Mouse (Mus musculus): ENCODE data around the gene Cldnd2. TPM values are rescaled to one million over a fixed set of nuclear protein-coding genes. Genes with fewer than 3 reads are reported as not detected.
"Not testable (repeated sequence)": the region's sequence is repeated elsewhere in the genome, so short reads cannot be mapped to it uniquely, and the experiment has no call there.

Gene Cldnd2
- not detected in 2 replicates for polyA plus RNA-seq (2014; fragmentation: Nextera tagmentation; extraction: Ambion mirVana)

- no peak within 1 kb of the TSS for H3K27ac ChIP-seq (replicated peaks; ENCODE audit: low read depth, low read length)
- H3K9ac ChIP-seq (replicated peaks; ENCODE audit: low read length), result no peak within 1 kb of the TSS
- H3K27me3 ChIP-seq (ENCODE audit: control insufficient read depth, insufficient read depth, low read length), result no peaks in the 10 kb centered on the region
- H3K4me3 ChIP-seq (replicated peaks; ENCODE audit: low read depth, low read length), result no peak within 1 kb of the TSS
- peaks cover 18% of the 10 kb centered on the region for H3K4me1 ChIP-seq (ENCODE audit: control insufficient read depth, insufficient read depth, low read length)
- no peaks in the 10 kb centered on the region for H3K36me3 ChIP-seq (ENCODE audit: control insufficient read depth, insufficient read depth, low read length)
- WGBS, result 84% methylated on average over 6 of the region's 6 CpGs
- no peak for DNase-seq
- no peaks in the 10 kb centered on the region for H3K9me3 ChIP-seq (ENCODE audit: control insufficient read depth, low read length)
- H3K4me2 ChIP-seq (ENCODE audit: low read length), result no peak within 1 kb of the TSS
- ATAC-seq (ENCODE audit: low FRiP score, low TSS enrichment), result no peak
These were observed at the start of gene Cldnd2 for GRCm38 (mm10) chr7:43440482-43440881. Gene Cldnd2 (plus strand): TSS chr7:43440782.

- ATAC-seq (ENCODE audit: low FRiP score, low TSS enrichment), result no peak
- 81% methylated on average over 8 of the region's 8 CpGs for WGBS
- no peaks in the 10 kb centered on the region for H3K27me3 ChIP-seq (ENCODE audit: control insufficient read depth, insufficient read depth, low read length)
These were observed 48.0 kb upstream of the Cldnd2 start for GRCm38 (mm10) chr7:43392349-43393121.

DNA sequence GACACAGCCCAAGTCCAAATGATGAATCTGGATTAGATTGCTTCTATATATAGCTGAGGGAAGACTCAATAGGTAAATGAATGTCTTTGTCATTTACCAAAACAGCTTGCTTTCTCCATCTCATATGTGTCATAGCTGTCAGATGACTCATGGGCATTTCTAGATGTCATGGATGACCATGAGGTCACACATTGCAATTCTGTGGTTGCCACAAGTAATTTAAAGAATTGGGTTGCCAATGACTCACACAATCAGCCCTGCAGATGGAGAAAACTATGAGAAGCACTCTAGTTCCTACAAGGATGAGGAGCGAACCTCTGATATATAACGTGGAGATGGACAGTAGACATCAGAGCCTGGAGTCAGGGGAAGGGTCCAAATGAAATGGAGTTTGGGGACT lies 41.1 kb upstream of the Cldnd2 start:
- no peak for ATAC-seq (ENCODE audit: low FRiP score, low TSS enrichment)
- no peak overlapping the region for H3K9ac ChIP-seq (replicated peaks; ENCODE audit: low read length)
- 94% methylated on average over 2 of the region's 2 CpGs for WGBS
- H3K4me1 ChIP-seq (ENCODE audit: control insufficient read depth, insufficient read depth, low read length), result no peaks in the 10 kb centered on the region
- H3K9me3 ChIP-seq (ENCODE audit: control insufficient read depth, low read length), result no peaks in the 10 kb centered on the region
- H3K4me2 ChIP-seq (ENCODE audit: low read length), result no peak overlapping the region
- no peaks in the 10 kb centered on the region for H3K36me3 ChIP-seq (ENCODE audit: control insufficient read depth, insufficient read depth, low read length)
- no peaks in the 10 kb centered on the region for H3K27me3 ChIP-seq (ENCODE audit: control insufficient read depth, insufficient read depth, low read length)
- H3K4me3 ChIP-seq (replicated peaks; ENCODE audit: low read depth, low read length), result no peak overlapping the region
- no peak for DNase-seq
- H3K27ac ChIP-seq (replicated peaks; ENCODE audit: low read depth, low read length), result no peak overlapping the region

More at GRCm38 (mm10) chr7:43392349-43393121, 48.0 kb upstream of the Cldnd2 start:
- Histone ChIP-seq H3K4me3 (replicated peaks; ENCODE audit: low read depth, low read length) (no peak overlapping the region), H3K36me3 (ENCODE audit: control insufficient read depth, insufficient read depth, low read length) (no peaks in the 10 kb centered on the region), H3K4me1 (ENCODE audit: control insufficient read depth, insufficient read depth, low read length) (no peaks in the 10 kb centered on the region), H3K9ac (replicated peaks; ENCODE audit: low read length) (no peak overlapping the region), H3K9me3 (ENCODE audit: control insufficient read depth, low read length) (no peaks in the 10 kb centered on the region), H3K4me2 (ENCODE audit: low read length) (no peak overlapping the region), H3K27ac (replicated peaks; ENCODE audit: low read depth, low read length) (no peak overlapping the region)
- no peak for DNase-seq

DNA sequence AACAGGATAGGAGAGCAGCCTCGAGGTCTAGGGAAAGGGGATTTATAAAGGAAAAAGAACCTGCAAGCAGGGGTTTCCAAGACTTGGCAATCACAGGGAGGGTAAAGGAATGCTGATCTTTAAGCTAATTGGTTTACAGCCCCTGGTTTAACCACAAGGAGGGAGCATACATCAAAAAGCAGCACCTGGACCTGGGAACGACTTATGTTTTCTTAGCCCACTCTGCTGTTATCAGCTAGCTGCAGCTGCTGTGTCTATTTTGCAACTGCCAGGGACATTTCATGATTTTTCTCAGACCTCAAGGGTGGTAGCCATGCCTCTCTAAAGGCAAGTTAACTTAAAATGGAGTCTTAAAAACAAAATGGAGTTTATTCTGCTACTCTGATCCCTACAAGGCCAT lies 37.9 kb upstream of the Cldnd2 start:
- no peak for ATAC-seq (ENCODE audit: low FRiP score, low TSS enrichment)
- H3K9ac ChIP-seq (replicated peaks; ENCODE audit: low read length), result no peak overlapping the region
- 57% methylated on average over 2 of the region's 2 CpGs for WGBS

DNA sequence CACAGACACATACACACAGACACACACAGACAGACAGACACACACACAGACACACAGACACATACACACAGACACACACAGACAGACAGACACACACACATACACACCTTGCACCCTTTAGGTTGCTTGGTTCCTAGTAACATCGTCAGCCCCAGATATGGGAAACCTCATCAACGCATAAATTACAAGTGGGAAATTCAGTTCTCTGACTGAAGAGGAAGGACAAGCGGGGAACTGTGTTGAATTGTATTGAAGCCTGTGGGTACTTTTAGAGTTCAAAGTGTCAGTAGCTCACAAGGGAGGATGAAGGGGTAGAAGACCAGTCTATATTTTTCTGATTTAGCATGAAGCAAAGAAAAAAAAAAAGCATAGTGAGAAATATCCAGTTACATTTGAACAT lies 33.0 kb upstream of the Cldnd2 start:
- Histone ChIP-seq H3K9ac (replicated peaks; ENCODE audit: low read length) (no peak overlapping the region), H3K4me1 (ENCODE audit: control insufficient read depth, insufficient read depth, low read length) (no peaks in the 10 kb centered on the region), H3K27me3 (ENCODE audit: control insufficient read depth, insufficient read depth, low read length) (no peaks in the 10 kb centered on the region), H3K36me3 (ENCODE audit: control insufficient read depth, insufficient read depth, low read length) (no peaks in the 10 kb centered on the region), H3K27ac (replicated peaks; ENCODE audit: low read depth, low read length) (no peak overlapping the region), H3K9me3 (ENCODE audit: control insufficient read depth, low read length) (no peaks in the 10 kb centered on the region), H3K4me3 (replicated peaks; ENCODE audit: low read depth, low read length) (no peak overlapping the region), H3K4me2 (ENCODE audit: low read length) (no peak overlapping the region)
- DNase-seq (no peak), ATAC-seq (ENCODE audit: low FRiP score, low TSS enrichment) (no peak)
- WGBS, result 89% methylated on average over 3 of the region's 3 CpGs

More for the DNA sequence above, 37.9 kb upstream of the Cldnd2 start:
- no peak overlapping the region for H3K4me3 ChIP-seq (replicated peaks; ENCODE audit: low read depth, low read length)
- H3K4me2 ChIP-seq (ENCODE audit: low read length), result no peak overlapping the region
- no peak overlapping the region for H3K27ac ChIP-seq (replicated peaks; ENCODE audit: low read depth, low read length)
- no peaks in the 10 kb centered on the region for H3K36me3 ChIP-seq (ENCODE audit: control insufficient read depth, insufficient read depth, low read length)
- no peaks in the 10 kb centered on the region for H3K4me1 ChIP-seq (ENCODE audit: control insufficient read depth, insufficient read depth, low read length)
- H3K9me3 ChIP-seq (ENCODE audit: control insufficient read depth, low read length), result no peaks in the 10 kb centered on the region
- H3K27me3 ChIP-seq (ENCODE audit: control insufficient read depth, insufficient read depth, low read length), result no peaks in the 10 kb centered on the region
- DNase-seq, result no peak

DNA sequence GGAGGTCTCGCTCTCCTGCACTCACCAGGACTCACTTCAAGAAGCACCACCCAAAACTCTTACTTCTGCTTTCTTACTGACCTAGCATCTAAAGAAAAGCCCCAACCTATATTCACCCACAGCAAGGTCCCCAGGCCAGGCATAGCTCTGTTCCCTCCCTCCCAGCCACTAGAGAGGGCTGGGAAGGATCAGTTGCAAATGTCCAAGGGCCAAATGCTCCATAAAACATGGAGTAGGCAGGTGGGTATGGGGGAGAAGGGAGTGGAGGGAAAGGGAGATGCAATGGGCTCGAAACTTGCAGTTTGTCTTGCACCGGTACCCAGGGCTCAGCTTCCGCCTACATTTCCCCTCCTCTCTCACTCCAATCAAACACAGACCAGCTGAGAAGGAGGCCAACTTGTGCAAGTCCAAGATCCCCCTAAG lies 32.4 kb upstream of the Cldnd2 start, which contains the start of gene Siglecg:
Gene Siglecg (plus strand): TSS at position 74 of the 423 bp plus-strand sequence.
- Histone ChIP-seq H3K36me3 (ENCODE audit: control insufficient read depth, insufficient read depth, low read length) (no peaks in the 10 kb centered on the region), H3K9me3 (ENCODE audit: control insufficient read depth, low read length) (no peaks in the 10 kb centered on the region), H3K9ac (replicated peaks; ENCODE audit: low read length) (no peak within 1 kb of the TSS), H3K4me3 (replicated peaks; ENCODE audit: low read depth, low read length) (no peak within 1 kb of the TSS), H3K27me3 (ENCODE audit: control insufficient read depth, insufficient read depth, low read length) (no peaks in the 10 kb centered on the region), H3K4me1 (ENCODE audit: control insufficient read depth, insufficient read depth, low read length) (no peaks in the 10 kb centered on the region), H3K27ac (replicated peaks; ENCODE audit: low read depth, low read length) (no peak within 1 kb of the TSS), H3K4me2 (ENCODE audit: low read length) (no peak within 1 kb of the TSS)
- ATAC-seq (ENCODE audit: low FRiP score, low TSS enrichment) (no peak), DNase-seq (no peak)
- 84% methylated on average over 4 of the region's 4 CpGs for WGBS

DNA sequence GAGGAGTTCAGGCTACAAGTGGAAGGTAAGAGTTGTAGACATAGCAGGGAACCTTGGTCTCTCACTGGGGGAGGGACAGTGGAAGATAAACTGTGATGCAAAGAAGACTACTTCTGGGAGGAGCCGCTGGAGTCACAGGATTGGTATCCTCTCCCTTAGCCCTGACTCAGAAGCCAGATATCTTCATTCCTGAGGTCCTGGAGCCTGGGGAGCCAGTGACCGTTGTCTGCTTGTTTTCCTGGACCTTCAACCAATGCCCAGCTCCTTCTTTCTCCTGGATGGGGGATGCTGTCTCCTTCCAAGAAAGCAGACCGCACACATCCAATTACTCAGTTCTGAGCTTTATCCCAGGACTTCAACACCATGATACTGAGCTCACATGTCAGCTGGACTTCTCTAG lies 31.5 kb upstream of the Cldnd2 start:
- DNase-seq, result no peak
- H3K9ac ChIP-seq (replicated peaks; ENCODE audit: low read length), result no peak overlapping the region
- H3K27me3 ChIP-seq (ENCODE audit: control insufficient read depth, insufficient read depth, low read length), result no peaks in the 10 kb centered on the region
- H3K4me3 ChIP-seq (replicated peaks; ENCODE audit: low read depth, low read length), result no peak overlapping the region
- no peak overlapping the region for H3K4me2 ChIP-seq (ENCODE audit: low read length)
- H3K9me3 ChIP-seq (ENCODE audit: control insufficient read depth, low read length), result no peaks in the 10 kb centered on the region
- H3K36me3 ChIP-seq (ENCODE audit: control insufficient read depth, insufficient read depth, low read length), result no peaks in the 10 kb centered on the region
- WGBS, result 83% methylated on average over 3 of the region's 3 CpGs
- no peak overlapping the region for H3K27ac ChIP-seq (replicated peaks; ENCODE audit: low read depth, low read length)
- H3K4me1 ChIP-seq (ENCODE audit: control insufficient read depth, insufficient read depth, low read length), result no peaks in the 10 kb centered on the region
- no peak for ATAC-seq (ENCODE audit: low FRiP score, low TSS enrichment)

DNA sequence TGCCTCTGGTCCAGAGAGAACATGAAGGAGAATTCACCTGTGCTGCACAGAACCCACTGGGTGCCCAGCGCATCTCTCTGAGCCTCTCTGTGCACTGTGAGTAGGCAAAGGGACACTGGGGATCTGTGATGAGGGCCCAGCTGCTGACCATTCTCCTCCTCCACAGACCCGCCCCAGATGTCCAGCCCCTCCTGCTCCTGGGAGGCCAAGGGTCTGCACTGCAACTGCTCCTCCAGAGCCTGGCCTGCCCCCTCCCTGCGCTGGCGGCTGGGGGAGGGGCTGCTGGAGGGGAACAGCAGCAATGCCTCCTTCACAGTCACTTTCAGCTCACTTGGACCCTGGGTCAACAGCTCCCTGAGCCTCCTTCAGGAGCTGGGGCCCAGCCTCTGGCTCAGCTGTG lies 28.9 kb upstream of the Cldnd2 start:
- H3K4me1 ChIP-seq (ENCODE audit: control insufficient read depth, insufficient read depth, low read length); H3K27ac ChIP-seq (replicated peaks; ENCODE audit: low read depth, low read length); H3K36me3 ChIP-seq (ENCODE audit: control insufficient read depth, insufficient read depth, low read length); H3K4me3 ChIP-seq (replicated peaks; ENCODE audit: low read depth, low read length); H3K27me3 ChIP-seq (ENCODE audit: control insufficient read depth, insufficient read depth, low read length); H3K9me3 ChIP-seq (ENCODE audit: control insufficient read depth, low read length); ATAC-seq (ENCODE audit: low FRiP score, low TSS enrichment); DNase-seq; H3K4me2 ChIP-seq (ENCODE audit: low read length); H3K9ac ChIP-seq (replicated peaks; ENCODE audit: low read length): not testable (repeated sequence)
- 31% methylated on average over 4 of the region's 4 CpGs for WGBS

DNA sequence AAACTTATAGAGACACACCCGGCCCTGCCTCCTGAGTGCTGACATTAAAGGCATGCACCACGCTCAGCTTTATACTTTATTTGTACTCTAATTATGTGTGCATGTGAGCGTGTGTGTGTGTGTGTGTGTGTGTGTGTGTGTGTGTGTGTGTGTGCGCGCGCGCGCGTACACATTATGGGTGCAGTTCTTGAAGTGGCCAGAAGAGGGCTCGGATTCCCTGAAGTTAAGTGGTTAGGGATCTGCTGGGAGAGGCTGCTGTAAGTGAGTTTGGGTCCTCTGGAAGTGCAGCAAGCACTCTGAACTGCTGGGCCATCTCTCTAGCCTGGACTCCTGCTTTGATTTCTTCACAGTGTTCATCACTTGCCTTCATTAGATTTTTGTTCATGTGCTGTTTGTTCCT lies 23.3 kb upstream of the Cldnd2 start:
- Histone ChIP-seq H3K4me2 (ENCODE audit: low read length) (no peak overlapping the region), H3K4me3 (replicated peaks; ENCODE audit: low read depth, low read length) (no peak overlapping the region), H3K9me3 (ENCODE audit: control insufficient read depth, low read length) (no peaks in the 10 kb centered on the region), H3K27me3 (ENCODE audit: control insufficient read depth, insufficient read depth, low read length) (no peaks in the 10 kb centered on the region), H3K27ac (replicated peaks; ENCODE audit: low read depth, low read length) (no peak overlapping the region), H3K36me3 (ENCODE audit: control insufficient read depth, insufficient read depth, low read length) (no peaks in the 10 kb centered on the region), H3K4me1 (ENCODE audit: control insufficient read depth, insufficient read depth, low read length) (no peaks in the 10 kb centered on the region), H3K9ac (replicated peaks; ENCODE audit: low read length) (no peak overlapping the region)
- 91% methylated on average over 10 of the region's 10 CpGs for WGBS
- ATAC-seq (ENCODE audit: low FRiP score, low TSS enrichment) (no peak), DNase-seq (no peak)

Measured in midbrain, embryonic 14.5 days (tissue).